Comparison of ENCODE assay signal across 1 mouse cellular context in genomic region chr6:4722739-4723138, GRCm38 (mm10).
TF ChIP-seq lines count a peak whose summit lies in the region.

No protein-coding gene starts in this region.

TF ChIP-seq in myocyte, 11 proteins besides CTCF, POLR2A, EP300 and RAD21 (continued from another document):
- no peak for TF ChIP-seq MYOG (IDR thresholded peaks at IDR 0.05; ENCODE audit: control insufficient read depth in 1 of 3, insufficient read depth in 1 of 3, insufficient read length in 2 of 3, low read depth in 2 of 3)
- no peak for TF ChIP-seq MAX (IDR thresholded peaks at IDR 0.05; ENCODE audit: low read depth)
- TF ChIP-seq TCF3 (IDR thresholded peaks at IDR 0.05; ENCODE audit: insufficient read length, low read depth): no peak
- no peak for TF ChIP-seq REST (IDR thresholded peaks at IDR 0.05; ENCODE audit: insufficient read depth, insufficient read length)
- no peak for TF ChIP-seq TCF12 (IDR thresholded peaks at IDR 0.05; ENCODE audit: insufficient read depth, poor library complexity, severe bottlenecking)
